Comparison of ENCODE assay signal across 8 mouse cellular contexts in the genomic region with DNA sequence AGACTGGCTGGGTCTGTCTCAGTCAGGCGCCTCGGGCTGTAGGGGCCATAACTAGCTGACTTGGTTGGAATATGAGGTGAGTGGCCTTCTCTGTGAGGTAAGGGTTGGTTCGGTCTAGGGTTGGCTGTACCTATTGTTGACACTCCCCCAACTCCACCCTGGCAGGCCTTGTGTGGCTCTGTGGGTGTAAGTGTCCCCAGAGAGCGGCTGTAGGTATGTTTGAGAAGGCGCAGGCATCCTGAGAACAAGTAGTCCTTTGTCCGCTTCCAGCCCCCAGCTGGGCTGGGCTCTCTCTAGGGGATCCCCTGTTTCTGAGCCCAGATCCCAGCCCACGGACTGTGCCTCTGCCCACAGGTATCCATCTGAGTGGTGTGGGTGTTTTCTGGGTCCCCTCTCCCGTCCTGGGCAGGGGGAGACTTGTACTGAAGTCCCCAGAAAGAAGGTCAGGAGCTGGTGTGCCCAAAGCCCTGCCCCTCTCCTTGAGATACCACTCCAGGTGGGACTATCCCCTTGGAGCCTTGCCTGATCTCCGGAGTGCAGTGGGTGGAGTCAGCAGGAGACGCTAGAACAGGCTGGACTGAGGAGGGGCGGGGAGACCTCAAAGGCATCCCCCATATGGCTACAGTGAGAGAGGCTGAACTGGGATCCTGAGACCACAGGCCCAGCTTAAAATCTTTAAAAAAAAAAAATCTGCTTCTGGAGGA. TPM values are rescaled to one million over a fixed set of nuclear protein-coding genes. Genes with fewer than 3 reads are reported as not detected.
DNase-seq lines count a peak whose midpoint lies in the region; ATAC-seq and TF ChIP-seq lines count a peak whose summit lies in the region.

No protein-coding gene starts in this region.

- no peak for TF ChIP-seq CTCF in embryonic fibroblast, embryonic 13.5 days (IDR thresholded peaks at IDR 0.05; ENCODE audit: borderline replicate concordance, insufficient read depth, low read length)

- peak overlapping the region; percentile 95; the same call in 1 of the 2 replicates for H3K27ac ChIP-seq in kidney, embryonic 16.5 days (ENCODE audit: low read length)
- H3K27ac ChIP-seq in embryonic fibroblast, embryonic 13.5 days (ENCODE audit: insufficient read depth, low read length) = 0 out of 2 replicates have a peak overlapping the region, but pooled peaks have one; percentile 7
- H3K27ac ChIP-seq in limb, embryonic 15.5 days = peak overlapping the region; percentile 82
- H3K27ac ChIP-seq in neural tube, embryonic 15.5 days (replicated peaks) = peak overlapping the region; percentile 84

- 43% methylated on average over 11 of the region's 11 CpGs for WGBS in kidney, embryonic 16.5 days
- 37% methylated on average over 11 of the region's 11 CpGs for WGBS in limb, embryonic 15.5 days
- WGBS in neural tube, embryonic 15.5 days = 38% methylated on average over 11 of the region's 11 CpGs

- H3K27me3 ChIP-seq in kidney, embryonic 16.5 days (ENCODE audit: insufficient read depth, low read length) = no peaks in the 10 kb centered on the region
- no peaks in the 10 kb centered on the region for H3K27me3 ChIP-seq in limb, embryonic 15.5 days
- H3K27me3 ChIP-seq in neural tube, embryonic 15.5 days (replicated peaks) = no peaks in the 10 kb centered on the region

- intact Hi-C loops in left cerebral cortex, postnatal 36 days (cut with DNase I) = no loop called here

- no peak for ATAC-seq in kidney, embryonic 16.5 days (ENCODE audit: low FRiP score, low TSS enrichment)
- no peak for ATAC-seq in limb, embryonic 15.5 days (ENCODE audit: insufficient number of reproducible peaks, low FRiP score, low TSS enrichment, low read depth)
- no peak for ATAC-seq in neural tube, embryonic 15.5 days (ENCODE audit: low FRiP score)
- ATAC-seq in cerebellum, adult (ENCODE audit: insufficient number of reproducible peaks, low FRiP score, low TSS enrichment) = no peak

- no peak for TF ChIP-seq POLR2A in embryonic fibroblast, embryonic 13.5 days (IDR thresholded peaks at IDR 0.05; ENCODE audit: low read depth, low read length)

- no peaks in the 10 kb centered on the region for H3K36me3 ChIP-seq in kidney, embryonic 16.5 days (ENCODE audit: insufficient read depth, low read length)
- no peaks in the 10 kb centered on the region for H3K36me3 ChIP-seq in limb, embryonic 15.5 days
- H3K36me3 ChIP-seq in neural tube, embryonic 15.5 days = no peaks in the 10 kb centered on the region

- peak overlapping the region; percentile 30 for H3K9ac ChIP-seq in kidney, embryonic 16.5 days (replicated peaks; ENCODE audit: low read length)
- H3K9ac ChIP-seq in limb, embryonic 15.5 days = no peak overlapping the region
- H3K9ac ChIP-seq in neural tube, embryonic 15.5 days (replicated peaks) = no peak overlapping the region; the same call in 1 of the 2 replicates

- H3K4me2 ChIP-seq in kidney, embryonic 16.5 days (replicated peaks; ENCODE audit: low read depth, low read length) = no peak overlapping the region
- H3K4me2 ChIP-seq in limb, embryonic 15.5 days = 0 out of 2 replicates have a peak overlapping the region, but pooled peaks have one; percentile 10
- no peak overlapping the region for H3K4me2 ChIP-seq in neural tube, embryonic 15.5 days

- H3K9me3 ChIP-seq in kidney, embryonic 16.5 days (ENCODE audit: low read length) = no peaks in the 10 kb centered on the region
- H3K9me3 ChIP-seq in limb, embryonic 15.5 days = no peaks in the 10 kb centered on the region
- no peaks in the 10 kb centered on the region for H3K9me3 ChIP-seq in neural tube, embryonic 15.5 days (replicated peaks)

- H3K4me3 ChIP-seq in kidney, embryonic 16.5 days (ENCODE audit: low read length) = no peak overlapping the region
- H3K4me3 ChIP-seq in embryonic fibroblast, embryonic 13.5 days (ENCODE audit: insufficient read depth, low read length) = no peak overlapping the region
- no peak overlapping the region; the same call in 1 of the 2 replicates for H3K4me3 ChIP-seq in limb, embryonic 15.5 days
- H3K4me3 ChIP-seq in neural tube, embryonic 15.5 days (replicated peaks) = no peak overlapping the region

- DNase-seq in kidney, adult 9 months = no peak
- DNase-seq in kidney, adult 11 months = no peak
- DNase-seq in left cerebral cortex, postnatal 36 days (ENCODE audit: low spot score in 2 of 2) = no peak

- peaks cover 100% of the 10 kb centered on the region for H3K4me1 ChIP-seq in kidney, embryonic 16.5 days (ENCODE audit: insufficient read depth, low read length)
- H3K4me1 ChIP-seq in embryonic fibroblast, embryonic 13.5 days (ENCODE audit: control insufficient read depth, insufficient read depth, low read length) = peaks cover 51% of the 10 kb centered on the region
- peaks cover 100% of the 10 kb centered on the region for H3K4me1 ChIP-seq in limb, embryonic 15.5 days
- H3K4me1 ChIP-seq in neural tube, embryonic 15.5 days = peaks cover 100% of the 10 kb centered on the region

RNA-seq across cellular contexts. Expression of a gene that starts 34.9 kb away (rescaled TPM):
- 9.8 and 11.7 TPM in 2 replicates for polyA plus RNA-seq in kidney, embryonic 16.5 days (2015; fragmentation: Nextera tagmentation; extraction: Ambion mirVana)
- 37.5 and 46.0 TPM in 2 replicates for polyA plus RNA-seq in embryonic fibroblast, embryonic 13.5 days (2011; ENCODE audit: insufficient read length, low read depth, missing spikeins)
- polyA plus RNA-seq in limb, embryonic 15.5 days (2015; fragmentation: Nextera tagmentation; extraction: Ambion mirVana) = 10.7 and 13.2 TPM in 2 replicates
- 11.0 TPM in 2 replicates for polyA plus RNA-seq in neural tube, embryonic 15.5 days (2015; fragmentation: Nextera tagmentation; extraction: Ambion mirVana)
- 100 to 1,000 TPM in 1 of 2 experiments, 10 to 100 TPM in 1; 91.3 to 110 TPM for total RNA-seq in left cerebral cortex, postnatal 36 days (2021)

Comparison
In these comparisons a context has a peak if more than half of its experiments do, and no peak if none do; other contexts are left out.
1. H3K27ac ChIP-seq: peak in every context shown above with its lines; median percentile 95 in kidney, embryonic 16.5 days; 84 in neural tube, embryonic 15.5 days; 82 in limb, embryonic 15.5 days; 7 in embryonic fibroblast, embryonic 13.5 days.